Mouse (Mus musculus) kidney, postnatal 10 days (tissue): ENCODE data around the gene Mblac2.
"Not testable (repeated sequence)": the region's sequence is repeated elsewhere in the genome, so short reads cannot be mapped to it uniquely, and the experiment has no call there.

Experiments used
- DNase-seq: peaks from one replicate; pipeline ENCODE4 v3.0.0; 2021; ENCODE audit warnings: mixed read lengths

The Mblac2 gene

DNA sequence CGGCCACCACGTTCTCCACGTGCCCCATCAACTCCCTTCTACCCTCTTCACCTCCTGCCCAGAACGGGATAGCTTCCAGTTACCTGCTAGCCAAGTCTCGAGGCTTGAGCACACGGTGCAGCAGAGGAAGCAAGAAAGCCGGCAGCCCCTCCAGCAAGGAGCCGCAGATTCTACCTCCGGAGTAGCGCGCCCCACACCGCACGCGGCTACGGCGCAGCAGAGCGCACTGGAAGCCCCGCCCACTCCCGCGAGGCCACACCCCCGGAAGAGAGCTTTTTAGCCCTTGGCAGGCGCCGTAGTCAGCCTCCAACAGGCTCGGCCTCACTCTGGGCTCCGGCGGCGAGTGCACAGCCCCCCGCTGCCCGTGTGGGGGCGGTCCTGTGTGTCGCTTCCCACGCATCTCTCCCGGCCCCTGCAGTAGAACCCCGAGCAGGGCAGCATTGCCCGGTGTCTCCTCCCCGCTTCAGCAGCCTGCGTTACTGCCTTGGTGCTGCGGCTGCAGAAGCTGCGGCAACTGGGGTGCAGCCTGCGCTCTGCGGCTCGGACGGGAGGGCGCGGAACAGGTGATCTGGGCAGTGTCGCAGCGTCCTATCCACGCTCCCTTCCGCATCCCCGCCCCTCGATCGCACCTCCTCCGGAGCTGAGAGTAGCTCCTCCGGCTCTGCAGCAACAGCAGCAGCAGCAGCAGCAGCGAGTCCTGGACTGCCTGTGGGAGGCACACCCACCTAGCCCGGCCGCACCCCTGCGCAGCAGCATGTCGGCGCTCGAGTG, at the start of gene Mblac2, which contains the start of gene Polr3g:
Gene Mblac2, plus strand, starts transcription at position 567 of the 771 bp plus-strand sequence.
Gene Polr3g, minus strand, starts transcription at position 239 of the 771 bp plus-strand sequence.
- peak; percentile 98 for DNase-seq

DNA sequence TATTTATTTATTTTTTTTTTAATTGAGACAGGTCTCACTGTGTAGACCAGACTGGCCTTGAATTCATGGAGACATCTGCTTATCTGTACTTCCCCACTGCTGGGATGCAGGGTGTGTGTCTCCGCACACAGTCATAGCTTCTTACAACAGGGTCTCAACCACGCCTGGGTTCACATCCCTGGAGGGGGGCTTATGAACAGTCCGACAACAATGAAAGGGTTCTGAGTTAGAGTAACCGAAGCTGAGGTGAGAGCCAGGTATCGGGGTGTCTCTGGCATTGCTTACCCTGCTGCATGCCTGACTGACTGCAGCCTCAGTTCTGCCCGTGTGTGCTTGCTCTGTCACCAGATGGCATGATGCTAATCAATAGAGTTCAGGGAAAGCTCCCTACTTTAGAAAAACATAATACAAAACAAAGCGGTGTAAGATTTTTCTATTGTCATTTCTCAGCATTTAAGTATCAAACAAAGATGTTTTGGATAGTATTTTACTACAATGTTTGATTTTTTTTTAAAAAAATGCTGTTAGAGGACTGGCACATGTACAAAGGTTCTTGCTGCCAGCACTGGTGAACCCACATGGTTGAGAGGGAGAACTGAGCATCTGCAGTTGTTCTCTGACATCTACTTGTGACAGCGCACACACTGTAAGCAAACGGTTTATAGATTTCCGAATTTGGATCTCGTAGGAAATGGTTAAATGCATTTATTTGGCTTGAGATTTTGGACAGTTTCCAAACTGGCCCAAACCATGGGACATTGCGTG, 47.4 kb upstream of the Mblac2 start:
- no peak for DNase-seq

DNA sequence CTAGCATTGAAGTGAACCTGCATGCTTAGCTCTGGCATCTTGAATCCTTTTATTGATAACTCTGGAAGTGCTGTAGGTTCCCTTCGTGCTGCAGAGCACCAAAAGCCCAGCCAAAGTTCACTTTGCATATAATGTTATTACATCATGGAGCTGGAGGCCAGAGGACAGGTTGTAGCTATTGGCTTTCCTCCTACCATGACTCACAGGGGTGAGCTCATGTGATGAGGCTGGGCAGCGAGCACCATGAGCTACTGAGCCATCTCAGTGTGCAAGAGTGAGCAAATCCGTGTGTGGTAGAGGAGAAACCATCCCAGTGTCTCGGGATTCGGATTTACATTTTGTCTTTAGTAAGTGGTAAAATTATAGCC, 46.8 kb upstream of the Mblac2 start:
- DNase-seq: no peak

DNA sequence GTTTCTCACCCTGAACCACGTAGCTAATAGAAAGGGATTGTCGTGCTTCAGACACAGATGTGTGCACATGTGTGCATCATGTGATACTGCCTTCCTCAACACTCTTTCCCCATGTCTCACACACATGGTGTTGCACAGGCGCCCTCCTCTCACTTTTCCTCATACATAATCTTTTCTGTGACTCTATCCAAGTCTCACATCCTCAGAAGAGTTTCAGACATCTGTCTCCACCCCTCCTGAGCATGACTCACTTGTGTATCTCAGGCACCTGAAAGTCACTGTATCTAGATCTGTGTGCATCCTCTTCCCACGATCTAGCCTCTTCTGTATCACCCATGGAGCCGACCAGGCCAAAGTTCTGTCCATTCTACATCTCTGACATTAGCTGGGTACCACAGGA, 43.4 kb upstream of the Mblac2 start:
- no peak for DNase-seq

DNA sequence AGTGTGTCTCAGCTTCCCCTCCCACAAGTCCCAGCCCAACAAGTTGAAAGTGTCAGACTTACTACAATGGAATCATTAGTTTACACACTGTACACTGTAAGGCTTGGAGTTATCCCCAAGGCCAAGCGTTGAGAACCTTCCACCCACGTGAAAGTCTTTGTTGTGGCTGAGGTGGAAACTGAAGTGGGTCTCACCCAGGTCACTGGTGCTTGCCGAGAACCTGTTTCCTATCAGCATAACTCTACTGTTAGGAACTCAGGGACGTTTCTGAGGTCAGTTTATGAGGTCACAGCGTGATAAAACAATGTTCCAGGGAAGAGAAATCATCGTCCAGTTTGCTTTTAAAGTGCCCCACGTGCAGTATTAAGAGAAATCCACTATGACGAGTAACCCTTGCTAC, 35.8 kb upstream of the Mblac2 start:
- no peak for DNase-seq

DNA sequence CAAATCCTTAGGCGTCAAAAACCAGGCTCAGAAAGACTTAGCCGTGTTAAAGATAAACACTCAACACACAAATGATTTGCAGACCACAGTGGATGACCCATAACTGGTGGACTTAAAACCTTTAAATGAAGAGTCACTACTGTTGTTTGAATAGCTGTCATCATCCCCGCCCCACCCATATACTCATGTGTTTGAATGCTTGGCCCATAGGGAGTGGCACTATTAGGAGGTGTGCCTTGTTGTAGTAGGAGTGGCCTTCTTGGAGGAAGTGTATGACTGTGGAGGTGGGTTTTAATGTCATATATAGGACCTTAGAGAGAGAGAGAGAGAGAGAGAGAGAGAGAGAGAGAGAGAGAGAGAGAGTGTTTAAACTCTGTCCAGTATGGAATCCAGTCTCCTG, 28.0 kb upstream of the Mblac2 start:
- no peak for DNase-seq

DNA sequence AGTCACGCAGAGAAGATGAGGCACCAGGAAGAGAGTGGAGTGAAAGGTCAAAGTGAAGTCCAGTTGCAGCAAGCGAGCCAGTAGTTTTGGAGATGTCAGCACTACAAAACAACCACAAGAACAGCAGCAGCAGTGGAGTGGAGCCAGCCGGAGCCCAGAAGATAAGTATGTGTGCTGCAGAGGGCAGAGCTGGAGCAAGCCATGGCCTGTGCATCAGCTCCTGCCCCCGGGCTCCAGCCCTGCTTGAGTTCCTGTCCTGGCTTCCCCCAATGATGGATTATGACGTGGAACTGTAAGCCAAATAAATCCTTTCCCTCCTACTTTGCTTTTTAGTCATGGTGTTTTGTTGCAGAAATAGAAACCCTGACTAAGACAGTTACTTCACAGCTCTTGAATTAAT, 26.9 kb upstream of the Mblac2 start:
- no peak for DNase-seq

DNA sequence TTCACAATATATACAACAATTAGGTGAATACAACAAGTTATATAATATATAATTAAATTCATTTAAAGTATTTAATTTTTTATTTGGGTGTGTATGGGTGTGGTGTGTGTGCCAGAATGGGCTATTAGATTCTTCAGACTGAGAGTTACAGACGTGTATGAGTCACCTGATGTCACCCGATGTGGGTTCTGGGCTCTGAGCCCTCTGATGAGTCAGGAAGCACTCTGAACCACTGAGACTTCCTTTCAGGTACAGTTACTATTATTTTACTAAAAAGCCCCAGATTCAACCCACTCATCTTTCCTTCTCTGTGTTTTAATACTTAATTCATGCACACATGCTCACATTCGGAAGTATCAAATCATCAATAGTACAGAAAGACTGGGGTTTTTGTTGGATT, 26.3 kb upstream of the Mblac2 start:
- no peak for DNase-seq

DNA sequence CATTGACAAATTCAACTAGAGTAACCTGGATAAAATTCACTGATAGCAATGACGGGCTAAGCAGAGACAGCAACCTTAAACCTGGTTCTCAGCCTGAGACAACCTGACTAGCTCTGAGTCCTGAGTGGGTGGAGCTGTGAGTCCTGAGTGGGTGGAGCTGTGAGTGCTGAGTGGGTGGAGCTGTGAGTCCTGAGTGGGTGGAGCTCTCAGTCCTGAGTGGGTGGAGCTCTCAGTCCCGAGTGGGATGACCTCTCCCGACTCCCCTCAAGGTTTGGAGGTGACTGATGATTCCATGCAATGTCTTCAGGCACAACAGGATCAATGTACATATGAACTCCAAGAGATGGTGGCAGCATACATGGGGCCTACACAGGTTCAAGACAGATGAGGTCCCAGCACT, 21.6 kb upstream of the Mblac2 start:
- no peak for DNase-seq

DNA sequence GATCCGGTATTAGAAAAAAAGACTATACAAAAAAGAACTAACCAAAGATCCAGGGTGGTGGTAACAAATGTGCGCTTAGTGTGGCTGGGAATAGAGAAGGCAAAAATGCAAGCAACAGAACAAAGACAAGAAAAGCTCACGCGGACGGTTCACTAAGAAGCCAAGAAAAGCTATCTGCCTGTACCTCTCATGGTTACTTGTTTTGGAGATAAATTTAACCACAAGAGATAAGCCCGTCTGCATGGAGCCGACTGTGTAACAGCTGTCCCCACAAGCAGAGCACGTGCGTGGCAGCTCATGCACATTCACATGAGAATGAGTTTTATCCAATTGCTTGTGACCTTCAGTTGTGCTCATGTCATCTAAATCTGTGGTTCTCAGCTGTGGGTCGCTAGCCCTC, 20.7 kb upstream of the Mblac2 start:
- DNase-seq: no peak

DNA sequence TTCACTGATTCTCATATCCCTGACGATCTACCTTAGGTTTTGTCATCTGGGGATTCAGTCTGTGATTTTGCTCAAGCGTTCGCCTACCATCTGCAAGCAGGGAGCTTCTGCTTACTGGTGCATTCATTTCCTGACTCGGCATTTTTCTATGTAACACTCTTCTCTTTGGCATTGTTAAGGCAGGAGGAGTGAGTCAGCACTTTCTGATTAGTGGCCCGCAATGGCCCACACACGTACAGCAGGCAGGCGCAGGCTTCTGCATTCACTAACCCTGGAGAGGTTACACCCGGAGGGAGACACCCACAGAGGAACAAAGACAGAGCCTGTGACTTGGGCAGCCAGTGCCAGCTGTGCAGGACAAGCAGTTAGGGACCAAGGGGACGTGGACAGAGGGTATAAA, 19.5 kb upstream of the Mblac2 start:
- no peak for DNase-seq

DNA sequence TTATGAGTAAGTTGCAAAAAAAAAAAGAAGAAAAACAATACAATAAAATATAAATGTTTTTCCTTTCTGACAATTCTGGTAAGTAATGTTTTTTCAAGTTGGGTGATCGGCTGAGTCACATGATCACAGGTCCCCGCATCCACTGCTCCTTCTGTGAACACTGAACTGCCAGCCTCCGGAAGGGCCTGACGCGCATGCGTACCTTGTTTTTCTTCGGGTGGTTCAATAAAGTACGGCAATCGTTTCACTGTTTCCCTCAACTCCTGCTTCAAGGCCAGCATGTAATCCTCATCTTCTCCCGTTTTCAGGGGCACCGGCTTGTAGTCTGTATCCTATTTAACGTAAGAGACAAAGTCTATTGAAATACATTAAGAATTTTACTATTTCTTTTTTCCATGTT, 16.7 kb upstream of the Mblac2 start:
- no peak for DNase-seq

DNA sequence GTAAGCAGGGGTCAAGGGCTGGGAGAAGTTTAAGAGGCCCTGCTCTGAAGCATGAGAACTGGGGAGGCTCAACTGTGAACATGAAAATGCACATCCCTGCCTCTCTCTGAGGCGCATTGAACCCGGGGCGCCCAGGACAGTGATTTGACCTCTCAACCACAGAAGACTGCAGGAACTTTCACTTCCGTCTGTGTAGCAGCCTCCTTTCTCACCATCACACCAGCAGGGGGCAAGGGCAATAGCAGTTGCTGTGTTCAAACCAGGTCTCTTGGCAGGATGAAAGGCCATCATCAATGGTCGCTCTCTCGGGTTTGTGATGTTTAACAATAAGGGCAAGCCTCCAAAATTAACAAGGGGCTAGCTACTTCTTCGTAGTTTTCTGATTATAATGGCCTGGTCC, 8.0 kb upstream of the Mblac2 start:
- no peak for DNase-seq

DNA sequence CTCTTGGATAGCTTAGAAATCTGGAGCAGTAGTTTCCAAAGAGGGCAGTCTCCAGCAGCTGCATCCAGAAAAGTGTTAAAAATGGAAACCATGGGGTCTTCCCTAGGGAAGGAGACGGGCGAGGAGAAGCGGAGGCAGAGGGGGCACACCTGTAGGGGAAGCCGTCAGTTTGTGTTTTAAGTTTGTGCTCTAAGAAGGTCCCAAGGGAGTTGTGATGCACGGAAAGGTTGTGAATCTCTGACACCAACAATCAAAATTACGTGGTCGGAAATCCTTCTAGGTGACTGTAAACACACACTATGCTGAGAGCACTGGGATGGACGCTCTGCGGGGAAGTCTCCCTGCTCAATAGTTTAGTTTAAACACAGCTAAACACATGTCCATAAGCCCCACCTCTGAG, 7.5 kb upstream of the Mblac2 start:
- DNase-seq: no peak

DNA sequence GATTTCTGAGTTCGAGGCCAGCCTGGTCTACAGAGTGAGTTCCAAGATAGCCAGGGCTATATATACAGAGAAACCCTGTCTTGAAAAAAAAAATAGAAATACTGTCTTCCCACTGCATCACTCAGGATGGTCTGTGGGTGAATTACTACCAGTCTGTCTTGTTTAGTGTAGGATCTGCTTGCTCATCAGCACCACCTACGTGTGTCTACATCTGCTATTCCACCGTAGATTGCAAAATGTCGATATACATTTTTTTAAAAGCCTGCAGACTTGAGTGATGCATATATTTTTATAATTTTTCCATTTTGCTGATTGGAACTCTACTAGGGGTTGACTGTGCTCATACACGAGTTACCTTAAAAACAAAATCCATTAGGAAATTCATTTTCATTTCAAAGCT, 4.8 kb upstream of the Mblac2 start:
- no peak for DNase-seq

DNA sequence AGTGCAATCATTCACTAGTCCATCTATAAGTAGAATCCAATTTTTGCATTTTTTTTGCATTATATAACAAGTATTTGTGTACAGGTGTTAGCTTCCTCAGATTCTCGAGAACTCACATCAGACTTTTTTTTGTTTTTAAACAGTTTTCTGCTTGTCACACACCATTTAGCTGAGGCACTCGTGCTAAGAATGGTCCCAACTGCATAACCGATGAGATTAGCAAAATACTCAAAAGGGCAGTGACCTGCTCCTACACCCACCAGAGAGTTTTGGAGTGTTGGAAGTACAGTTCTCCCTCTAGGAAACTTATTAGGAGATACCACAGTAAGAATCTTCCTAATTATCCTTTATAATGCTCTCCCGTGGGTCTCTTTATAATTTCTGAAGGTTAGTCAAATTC, 1.3 kb upstream of the Mblac2 start:
- no peak for DNase-seq

DNA sequence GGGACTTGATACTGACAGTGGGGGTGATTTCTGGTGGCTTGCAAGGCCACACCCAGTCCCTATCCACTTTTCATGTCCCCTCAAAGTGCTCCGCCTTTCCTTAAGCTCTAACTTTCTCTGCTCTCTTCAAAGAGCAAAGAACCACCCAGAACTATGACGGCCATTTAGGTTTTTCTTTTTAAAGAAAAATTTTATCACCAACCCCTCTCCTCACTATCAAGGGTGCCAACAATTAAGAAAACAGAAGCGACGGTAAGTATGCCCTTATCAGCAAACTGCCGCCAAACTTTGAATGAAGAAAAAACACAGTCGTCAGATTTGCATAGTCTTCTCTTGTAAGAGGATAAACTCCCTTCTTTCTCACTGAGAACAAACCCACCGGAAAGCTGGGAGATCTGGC, 875 bp upstream of the Mblac2 start:
- no peak for DNase-seq

DNA sequence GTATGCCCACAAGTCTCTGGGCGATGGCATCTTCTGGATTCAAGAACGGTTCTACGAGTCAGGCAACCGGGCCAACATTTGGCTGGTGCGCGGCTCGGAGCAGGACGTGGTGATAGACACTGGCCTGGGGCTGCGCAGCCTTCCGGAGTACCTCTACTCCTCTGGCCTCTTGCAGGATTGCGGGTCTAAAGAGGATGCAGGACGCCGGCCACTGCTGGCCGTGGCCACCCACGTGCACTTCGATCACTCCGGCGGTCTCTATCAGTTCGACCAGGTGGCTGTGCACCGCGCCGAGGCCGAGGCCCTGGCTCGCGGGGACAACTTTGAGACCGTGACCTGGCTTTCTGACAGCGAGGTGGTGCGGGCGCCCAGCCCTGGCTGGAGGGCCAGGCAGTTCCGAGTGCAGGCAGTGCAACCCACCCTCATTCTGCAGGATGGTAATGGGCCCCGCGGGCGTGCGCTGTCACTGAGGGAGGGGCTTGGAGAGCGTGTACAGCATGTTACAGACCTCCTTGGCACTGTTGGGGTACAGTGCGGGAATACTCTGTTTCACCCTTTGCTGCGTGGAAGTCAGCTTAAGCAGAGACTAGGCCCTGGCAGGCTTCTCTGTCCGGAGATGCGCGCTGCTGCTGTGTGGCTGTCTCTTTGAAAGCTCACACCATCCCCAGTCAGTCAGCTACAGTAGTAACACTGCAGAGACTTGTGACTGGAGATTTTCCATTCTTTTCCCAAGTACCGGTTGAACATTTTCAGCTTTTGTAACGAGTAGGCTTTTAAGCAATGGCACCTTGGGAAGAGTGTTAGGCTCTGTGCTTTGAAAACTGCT, 618 bp downstream of the Mblac2 start:
- no peak for DNase-seq

DNA sequence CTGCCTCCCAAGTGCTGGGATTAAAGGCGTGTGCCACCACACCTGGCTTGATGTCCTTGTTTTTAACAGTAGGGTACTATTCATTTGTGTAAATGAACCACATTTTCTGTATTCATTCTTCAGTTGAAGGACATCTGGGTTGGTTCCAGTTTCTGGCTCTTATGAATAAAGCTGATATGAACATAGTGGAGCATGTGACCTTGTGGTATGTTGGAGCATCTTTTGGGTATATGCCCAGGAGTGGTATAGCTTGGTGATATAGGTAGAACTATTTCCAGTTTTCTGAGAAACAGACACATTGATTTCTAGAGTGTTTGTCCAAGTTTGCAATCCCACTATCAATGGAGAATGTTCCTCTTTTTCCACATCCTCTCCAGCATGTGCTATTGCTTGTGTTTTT, 2.8 kb downstream of the Mblac2 start:
- no peak for DNase-seq

DNA sequence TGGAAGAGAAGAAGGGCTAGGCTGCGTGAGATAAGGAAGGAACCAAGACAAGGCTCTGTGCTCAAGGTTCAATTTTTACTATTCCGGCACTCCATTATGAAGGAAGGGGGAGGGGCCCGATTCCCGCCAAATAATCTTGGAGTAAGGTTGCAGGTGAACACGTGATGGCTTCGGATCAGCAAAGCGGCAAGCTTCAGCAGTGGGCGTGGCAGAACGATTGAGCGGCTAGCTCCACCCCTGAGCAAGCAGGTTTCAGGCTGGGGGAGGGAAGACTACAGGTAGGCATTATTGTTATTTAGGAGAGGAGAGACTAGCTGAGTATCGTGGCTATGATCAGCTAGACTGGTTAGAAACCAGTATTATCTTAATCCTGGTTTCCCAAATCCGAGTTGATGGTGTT, 17.0 kb downstream of the Mblac2 start:
- DNase-seq: not testable (repeated sequence)

DNA sequence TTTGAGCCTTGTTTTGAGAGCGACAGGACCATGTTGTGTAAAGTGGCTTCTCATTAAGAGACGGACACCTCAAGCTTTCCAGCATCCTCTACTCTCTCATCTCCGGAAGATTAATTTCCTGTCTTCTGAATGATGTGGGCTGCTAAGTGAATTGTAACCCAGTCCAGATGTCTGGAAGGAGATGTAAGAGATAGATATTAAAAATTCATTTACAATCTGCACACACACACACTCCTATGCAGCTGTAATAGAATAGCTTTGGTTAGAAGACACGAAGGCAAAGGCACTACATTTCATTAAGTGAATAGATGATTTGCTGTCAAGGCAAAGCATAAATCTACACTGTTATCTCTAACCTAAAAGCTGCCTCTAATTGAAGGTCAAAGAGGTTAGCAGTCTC, 18.0 kb downstream of the Mblac2 start:
- DNase-seq: no peak

DNA sequence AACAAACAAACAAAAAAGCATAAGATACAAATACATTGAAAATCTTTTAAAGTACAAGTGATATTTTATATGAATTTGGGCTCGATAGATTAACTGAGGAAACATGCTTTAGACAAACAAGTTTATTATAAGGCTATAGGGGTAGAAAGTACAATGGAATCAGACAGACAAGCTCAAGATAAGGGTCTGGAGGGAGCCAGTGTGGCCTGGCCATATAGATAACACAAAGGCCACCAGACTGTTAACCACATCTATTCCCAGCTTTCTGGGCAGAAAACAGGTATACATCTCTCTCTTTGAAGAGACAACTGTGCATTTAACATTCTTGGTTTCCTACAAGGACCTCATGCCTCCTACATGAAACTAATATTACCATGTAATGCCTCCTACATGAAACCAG, 19.2 kb downstream of the Mblac2 start:
- DNase-seq: no peak

DNA sequence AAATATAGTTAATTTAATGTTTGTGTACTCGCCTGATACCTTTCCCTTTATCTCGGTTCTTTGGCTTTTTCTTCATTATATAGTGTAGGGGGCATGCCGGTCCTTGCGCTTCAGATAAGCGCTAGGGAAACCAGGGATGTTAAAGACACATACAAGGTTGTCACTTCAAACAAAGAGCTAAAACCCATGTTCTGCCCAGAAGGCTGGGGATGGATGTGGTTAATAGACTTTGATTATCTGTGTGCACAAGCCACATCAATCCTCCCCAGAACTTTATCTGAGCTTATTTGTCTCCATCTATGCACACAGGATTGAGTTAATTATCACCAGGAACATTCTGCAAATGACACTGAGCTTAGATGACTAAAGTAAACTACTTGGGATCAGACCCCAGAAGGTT, 25.5 kb downstream of the Mblac2 start:
- DNase-seq: no peak

DNA sequence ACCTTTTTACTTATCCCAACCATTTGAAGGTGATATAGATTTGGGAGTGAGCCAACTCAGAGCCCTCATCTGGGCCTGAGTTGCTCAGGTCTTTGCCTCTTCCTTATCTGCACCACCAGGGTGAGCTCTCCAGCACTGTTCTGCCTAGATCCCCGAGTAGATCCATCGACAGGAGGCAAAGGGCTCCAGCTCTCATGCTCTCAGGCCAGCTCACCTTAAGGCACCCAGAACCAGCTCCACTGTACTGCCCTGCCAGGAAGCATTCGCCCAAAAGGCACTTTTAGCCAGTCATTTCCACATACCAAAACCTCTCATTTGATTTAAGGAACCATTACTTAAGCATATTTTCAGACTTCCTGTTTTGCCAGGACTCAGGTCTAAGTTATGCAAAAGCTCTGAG, 29.8 kb downstream of the Mblac2 start:
- no peak for DNase-seq
